Mouse (Mus musculus) small intestine, adult 2 months (tissue): ENCODE measurements around the gene Schip1.

Experiments used
- CTCF ChIP-seq: fragments of 200-500 bp; IDR thresholded peaks from 2 replicates; pipeline ENCODE4 v1.5.1; 2012; ENCODE audit warnings: low read depth, mild to moderate bottlenecking, control low read depth, inconsistent platforms, low read length, moderate library complexity, mixed read lengths; ENCODE audit not compliant: insufficient replicate concordance, insufficient read length; ENCODE audit errors: extremely low read depth
- POLR2A ChIP-seq: fragments of 200-500 bp; IDR thresholded peaks from 2 replicates; pipeline ENCODE4 v1.6.1; 2012; ENCODE audit warnings: low read depth, mild to moderate bottlenecking, control low read depth, inconsistent platforms, low read length, moderate library complexity

DNA sequence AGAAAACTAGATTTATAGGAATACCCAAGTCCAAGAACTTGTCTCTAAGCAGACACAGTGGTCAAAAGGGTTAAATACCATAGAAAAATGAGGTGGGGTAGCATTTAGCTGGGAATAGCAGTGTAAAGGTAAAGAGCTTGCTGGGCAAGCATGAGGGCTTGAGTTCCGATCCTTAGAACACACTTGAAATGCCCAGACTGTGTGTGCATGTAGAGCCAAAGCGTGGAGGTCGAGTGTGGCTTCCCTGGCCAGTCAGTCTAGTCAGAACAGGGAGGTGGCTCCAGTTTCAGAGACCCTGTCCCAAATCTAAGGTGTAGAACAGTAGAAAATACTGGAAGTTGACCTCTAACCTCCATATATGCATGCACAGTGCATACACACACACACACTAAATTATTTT lies 418.9 kb downstream of the Schip1 start:
- no peak for TF ChIP-seq POLR2A
- TF ChIP-seq CTCF = no peak
